Mouse (Mus musculus) cortical plate, adult 2 months (tissue): ENCODE measurements around the gene Acer3.

Experiments
- CTCF ChIP-seq: fragments of 200-500 bp; IDR thresholded peaks from 2 replicates; pipeline ENCODE4 v1.5.1; 2011; ENCODE audit warnings: mild to moderate bottlenecking, control low read depth, low read length; ENCODE audit not compliant: insufficient read depth; ENCODE audit errors: extremely low read depth
- POLR2A ChIP-seq: fragments of 200-500 bp; IDR thresholded peaks from 2 replicates; pipeline ENCODE4 v1.6.1; 2011; ENCODE audit warnings: mild to moderate bottlenecking, low read length, control low read depth; ENCODE audit not compliant: insufficient read depth; ENCODE audit errors: extremely low read depth

- TF ChIP-seq CTCF (no peak), POLR2A (no peak)
Measured at GRCm38 (mm10) chr7:98200396-98200795, 120.6 kb downstream of the Acer3 start.
